Mouse (Mus musculus): Measurements from ENCODE around the gene Ksr2. TPM values are rescaled to one million over a fixed set of nuclear protein-coding genes. Genes with fewer than 3 reads are reported as not detected.
"Not testable (repeated sequence)": the region's sequence is repeated elsewhere in the genome, so short reads cannot be mapped to it uniquely, and the experiment has no call there.

Gene Ksr2
- polyA plus RNA-seq, 1 experiment, result not detected

GRCm38 (mm10) chr5:117403609-117404008 is 10.2 kb upstream of the Ksr2 start:
- no peak for TF ChIP-seq CTCF (IDR thresholded peaks at IDR 0.05; ENCODE audit: borderline replicate concordance, insufficient read depth, low read length)
- TF ChIP-seq POLR2A (IDR thresholded peaks at IDR 0.05; ENCODE audit: low read depth, low read length), result no peak
- H3K27ac ChIP-seq (ENCODE audit: insufficient read depth, low read length), result no peak overlapping the region
- no peak overlapping the region for H3K4me3 ChIP-seq (ENCODE audit: insufficient read depth, low read length)
- H3K4me1 ChIP-seq (ENCODE audit: control insufficient read depth, insufficient read depth, low read length), result no peaks in the 10 kb centered on the region

GRCm38 (mm10) chr5:117404671-117405070 is 9.1 kb upstream of the Ksr2 start:
- not testable (repeated sequence) for H3K4me3 ChIP-seq (ENCODE audit: insufficient read depth, low read length); H3K4me1 ChIP-seq (ENCODE audit: control insufficient read depth, insufficient read depth, low read length); H3K27ac ChIP-seq (ENCODE audit: insufficient read depth, low read length)

GRCm38 (mm10) chr5:117408216-117408615 is 5.6 kb upstream of the Ksr2 start:
- H3K4me3 ChIP-seq (ENCODE audit: insufficient read depth, low read length), result no peak overlapping the region
- TF ChIP-seq CTCF (IDR thresholded peaks at IDR 0.05; ENCODE audit: borderline replicate concordance, insufficient read depth, low read length) (no peak), POLR2A (IDR thresholded peaks at IDR 0.05; ENCODE audit: low read depth, low read length) (no peak)
- no peak overlapping the region for H3K27ac ChIP-seq (ENCODE audit: insufficient read depth, low read length)
- H3K4me1 ChIP-seq (ENCODE audit: control insufficient read depth, insufficient read depth, low read length), result no peaks in the 10 kb centered on the region

- no peak overlapping the region for H3K27ac ChIP-seq (ENCODE audit: insufficient read depth, low read length)
- no peaks in the 10 kb centered on the region for H3K4me1 ChIP-seq (ENCODE audit: control insufficient read depth, insufficient read depth, low read length)
- no peak overlapping the region for H3K4me3 ChIP-seq (ENCODE audit: insufficient read depth, low read length)
- TF ChIP-seq CTCF (IDR thresholded peaks at IDR 0.05; ENCODE audit: borderline replicate concordance, insufficient read depth, low read length), result no peak
- no peak for TF ChIP-seq POLR2A (IDR thresholded peaks at IDR 0.05; ENCODE audit: low read depth, low read length)
Observed at GRCm38 (mm10) chr5:117409369-117409768, 4.4 kb upstream of the Ksr2 start.

- TF ChIP-seq CTCF (IDR thresholded peaks at IDR 0.05; ENCODE audit: borderline replicate concordance, insufficient read depth, low read length), result no peak
- Histone ChIP-seq H3K4me3 (ENCODE audit: insufficient read depth, low read length) (no peak overlapping the region), H3K4me1 (ENCODE audit: control insufficient read depth, insufficient read depth, low read length) (no peaks in the 10 kb centered on the region), H3K27ac (ENCODE audit: insufficient read depth, low read length) (no peak overlapping the region)
Observed at GRCm38 (mm10) chr5:117414611-117415010, 811 bp downstream of the Ksr2 start.

DNA sequence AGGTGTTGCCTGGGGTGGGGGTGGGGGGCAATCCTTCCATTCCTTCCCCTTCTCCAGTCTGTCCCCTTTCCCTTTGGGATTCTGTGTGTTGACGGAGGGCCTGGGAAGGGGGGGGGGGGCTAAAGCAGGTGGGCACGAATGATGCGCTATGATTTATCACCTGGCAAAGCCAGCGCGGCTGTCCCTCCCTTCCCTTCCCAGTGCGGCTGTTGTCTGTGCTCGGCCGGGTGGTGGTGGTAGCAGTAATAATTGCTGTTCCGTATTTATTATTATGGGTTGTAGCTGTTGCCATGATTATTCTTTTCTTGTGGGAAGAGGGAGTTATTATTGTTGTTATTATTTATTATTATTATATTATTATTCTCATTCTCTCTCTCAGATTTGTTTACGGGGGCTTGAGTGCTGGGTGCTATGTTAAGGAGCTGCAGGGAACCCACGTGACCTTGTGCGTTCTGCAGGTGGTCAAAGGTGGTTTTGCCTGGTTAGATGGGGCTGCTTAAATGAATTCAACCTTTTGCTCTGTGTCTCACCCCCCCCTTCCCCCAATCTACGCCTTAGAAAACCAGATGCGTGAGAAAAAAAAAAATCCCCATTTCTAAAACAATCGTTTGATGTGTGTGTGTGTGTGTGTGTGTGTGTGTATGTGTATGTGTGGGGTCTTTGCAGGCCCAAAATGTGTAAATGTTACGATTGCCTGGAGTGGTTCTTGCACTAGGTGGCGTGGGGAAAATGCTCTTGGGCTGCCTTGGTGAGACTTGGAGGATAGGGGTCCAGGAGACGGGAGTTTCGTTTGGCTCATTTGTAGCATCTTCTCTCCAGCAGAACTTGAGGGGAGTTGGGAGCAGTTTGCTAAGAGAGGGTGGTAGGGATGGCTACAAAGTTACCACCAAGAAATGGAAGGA is 1.5 kb downstream of the Ksr2 start:
- Histone ChIP-seq H3K4me1 (ENCODE audit: control insufficient read depth, insufficient read depth, low read length) (no peaks in the 10 kb centered on the region), H3K27ac (ENCODE audit: insufficient read depth, low read length) (no peak overlapping the region), H3K4me3 (ENCODE audit: insufficient read depth, low read length) (no peak overlapping the region)
- TF ChIP-seq CTCF (IDR thresholded peaks at IDR 0.05; ENCODE audit: borderline replicate concordance, insufficient read depth, low read length), result no peak
- TF ChIP-seq POLR2A (IDR thresholded peaks at IDR 0.05; ENCODE audit: low read depth, low read length), result no peak

- no peak overlapping the region for H3K27ac ChIP-seq (ENCODE audit: insufficient read depth, low read length)
- H3K4me3 ChIP-seq (ENCODE audit: insufficient read depth, low read length), result no peak overlapping the region
- no peaks in the 10 kb centered on the region for H3K4me1 ChIP-seq (ENCODE audit: control insufficient read depth, insufficient read depth, low read length)
- TF ChIP-seq CTCF (IDR thresholded peaks at IDR 0.05; ENCODE audit: borderline replicate concordance, insufficient read depth, low read length) (no peak), POLR2A (IDR thresholded peaks at IDR 0.05; ENCODE audit: low read depth, low read length) (no peak)
Observed at GRCm38 (mm10) chr5:117417442-117417841, 3.6 kb downstream of the Ksr2 start.

DNA sequence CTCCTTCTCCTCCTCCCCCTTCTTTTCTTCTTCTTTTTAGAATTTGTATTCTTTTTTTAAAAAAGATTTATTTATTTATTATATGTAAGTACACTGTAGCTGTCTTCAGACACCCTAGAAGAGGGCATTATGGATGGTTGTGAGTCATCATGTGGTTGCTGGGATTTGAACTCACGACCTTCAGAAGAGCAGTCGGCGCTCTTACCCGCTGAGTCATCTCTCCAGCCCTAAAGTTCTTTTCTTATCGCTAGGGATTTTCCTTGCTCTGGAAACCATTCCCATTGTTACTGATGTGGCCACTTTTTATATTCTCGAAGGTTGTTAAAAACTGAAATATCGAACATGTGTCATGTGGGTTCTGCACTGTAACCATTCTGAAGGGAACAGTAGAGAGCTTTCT is 19.7 kb downstream of the Ksr2 start:
- not testable (repeated sequence) for H3K27ac ChIP-seq (ENCODE audit: insufficient read depth, low read length); H3K4me1 ChIP-seq (ENCODE audit: control insufficient read depth, insufficient read depth, low read length); H3K4me3 ChIP-seq (ENCODE audit: insufficient read depth, low read length)

DNA sequence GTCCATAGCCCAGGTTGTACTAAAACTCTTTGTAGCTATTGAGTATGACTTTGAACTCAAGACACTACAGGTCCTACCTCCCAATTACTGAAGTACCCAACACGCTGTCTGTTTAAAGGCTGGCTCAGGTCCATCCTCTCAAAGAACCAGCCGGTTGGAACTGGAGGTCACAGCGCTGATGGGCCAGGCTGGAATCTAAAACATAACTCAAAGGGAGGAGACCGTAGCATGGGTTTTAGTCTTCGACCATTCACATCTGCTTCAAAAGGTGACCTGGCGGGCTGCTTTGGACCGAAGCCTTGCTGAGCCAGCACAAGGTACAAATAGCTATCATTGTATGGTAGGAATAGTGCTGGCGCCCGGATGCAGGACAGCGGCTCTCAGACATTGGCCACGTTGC is 26.5 kb downstream of the Ksr2 start:
- TF ChIP-seq POLR2A (IDR thresholded peaks at IDR 0.05; ENCODE audit: low read depth, low read length) (no peak), CTCF (IDR thresholded peaks at IDR 0.05; ENCODE audit: borderline replicate concordance, insufficient read depth, low read length) (no peak)
- Histone ChIP-seq H3K4me1 (ENCODE audit: control insufficient read depth, insufficient read depth, low read length) (no peaks in the 10 kb centered on the region), H3K4me3 (ENCODE audit: insufficient read depth, low read length) (no peak overlapping the region), H3K27ac (ENCODE audit: insufficient read depth, low read length) (no peak overlapping the region)

GRCm38 (mm10) chr5:117441242-117441842 is 27.5 kb downstream of the Ksr2 start:
- Histone ChIP-seq H3K4me3 (ENCODE audit: insufficient read depth, low read length) (no peak overlapping the region), H3K27ac (ENCODE audit: insufficient read depth, low read length) (no peak overlapping the region), H3K4me1 (ENCODE audit: control insufficient read depth, insufficient read depth, low read length) (no peaks in the 10 kb centered on the region)
- no peak for TF ChIP-seq POLR2A (IDR thresholded peaks at IDR 0.05; ENCODE audit: low read depth, low read length)
- no peak for TF ChIP-seq CTCF (IDR thresholded peaks at IDR 0.05; ENCODE audit: borderline replicate concordance, insufficient read depth, low read length)
